Mouse (Mus musculus): Measurements from ENCODE around the gene Pak6.

- 0 out of 2 replicates have a peak, but pooled peaks have one; percentile 4 for TF ChIP-seq CTCF (IDR thresholded peaks at IDR 0.05; ENCODE audit: low read depth)
- no peak for TF ChIP-seq EP300 (IDR thresholded peaks at IDR 0.05; ENCODE audit: low read depth)
These were observed 82.3 kb downstream of the Pak6 start, which contains the start of gene Inafm2 for GRCm38 (mm10) chr2:118745232-118745884.
